ENCODE assay signal across 14 mouse cellular contexts in genomic region chr16:24399524-24399923, GRCm38 (mm10). TPM values are rescaled to one million over a fixed set of nuclear protein-coding genes. Genes with fewer than 3 reads are reported as not detected.
DNase-seq lines count a peak whose midpoint lies in the region; ATAC-seq and TF ChIP-seq lines count a peak whose summit lies in the region.
"Had no signal": no experiment of that assay in that cellular context is flagged by ENCODE, and none has a peak within 500 bp of the region (broad histone marks: within the 10 kb centered on the region; RNA-seq: fewer than 3 reads in every experiment).

No protein-coding gene starts in this region.

- DNase-seq in lung, embryonic 14.5 days, result peak; percentile 53
- no peak for DNase-seq in lung, adult 2 months
- DNase-seq in kidney, postnatal 14 days, result peak; percentile 64
- DNase-seq in limb, embryonic 10.5 days (ENCODE audit: low spot score), result no peak
- DNase-seq: adrenal gland, adult 8-10 months; cerebellum, postnatal 25 days; gastrocnemius, postnatal 10 days; left cerebral cortex, postnatal 4 days had no signal

- no peaks in the 10 kb centered on the region for H3K9me3 ChIP-seq in lung, embryonic 14.5 days (ENCODE audit: low read depth, low read length)
- no peaks in the 10 kb centered on the region for H3K9me3 ChIP-seq in lung, embryonic 16.5 days (ENCODE audit: control insufficient read depth, low read length)
- H3K9me3 ChIP-seq in limb, embryonic 10.5 days (replicated peaks), result no peaks in the 10 kb centered on the region
- H3K9me3 ChIP-seq in forebrain, embryonic 16.5 days (ENCODE audit: control insufficient read depth, low read length), result no peaks in the 10 kb centered on the region
- H3K9me3 ChIP-seq: forebrain, embryonic 13.5 days; heart, embryonic 15.5 days had no signal

- TF ChIP-seq POLR2A in lung, adult 2 months (IDR thresholded peaks at IDR 0.05; ENCODE audit: borderline replicate concordance, extremely low read depth, low read depth, low read length), result no peak

- peaks cover 12% of the 10 kb centered on the region; the same call in 1 of the 2 replicates for H3K36me3 ChIP-seq in lung, embryonic 14.5 days (ENCODE audit: insufficient read depth)
- H3K36me3 ChIP-seq in lung, embryonic 16.5 days (ENCODE audit: control insufficient read depth, insufficient read depth, low read length), result peaks cover 9% of the 10 kb centered on the region; the same call in 1 of the 2 replicates
- H3K36me3 ChIP-seq in limb, embryonic 10.5 days, result peaks cover 14% of the 10 kb centered on the region
- no peaks in the 10 kb centered on the region for H3K36me3 ChIP-seq in forebrain, embryonic 16.5 days (ENCODE audit: control insufficient read depth, insufficient read depth)

- ATAC-seq in lung, embryonic 14.5 days (ENCODE audit: insufficient read depth), result no peak
- peak; percentile 20; the same call in 1 of the 2 replicates for ATAC-seq in lung, embryonic 16.5 days (ENCODE audit: low read depth)
- no peak for ATAC-seq in CD4-positive, CD25-positive, alpha-beta regulatory T cell, adult 4 months
- ATAC-seq in forebrain, embryonic 16.5 days, result no peak
- ATAC-seq: forebrain, embryonic 13.5 days; inflammation-experienced regulatory T-cells, adult 6 months had no signal

- H3K4me3 ChIP-seq in lung, embryonic 14.5 days (ENCODE audit: low read depth, low read length), result no peak overlapping the region
- no peak overlapping the region for H3K4me3 ChIP-seq in lung, adult 2 months (replicated peaks; ENCODE audit: extremely low read depth, low read depth, low read length)
- no peak overlapping the region for H3K4me3 ChIP-seq in lung, embryonic 16.5 days (ENCODE audit: low read length)
- no peak overlapping the region for H3K4me3 ChIP-seq in limb, embryonic 10.5 days
- H3K4me3 ChIP-seq in forebrain, embryonic 16.5 days (replicated peaks; ENCODE audit: low read length), result no peak overlapping the region
- H3K4me3 ChIP-seq: forebrain, embryonic 13.5 days; heart, embryonic 15.5 days had no signal

- no peak for TF ChIP-seq CTCF in lung, embryonic 14.5 days (IDR thresholded peaks at IDR 0.05; ENCODE audit: low read depth)
- no peak for TF ChIP-seq CTCF in lung, adult 2 months (IDR thresholded peaks at IDR 0.05; ENCODE audit: insufficient read depth, low read length)

- no peak overlapping the region for H3K27ac ChIP-seq in lung, embryonic 14.5 days (ENCODE audit: low read depth)
- H3K27ac ChIP-seq in lung, embryonic 16.5 days (ENCODE audit: low read length), result peak overlapping the region; percentile 40; the same call in 1 of the 2 replicates
- H3K27ac ChIP-seq in limb, embryonic 10.5 days, result no peak overlapping the region
- no peak overlapping the region for H3K27ac ChIP-seq in forebrain, embryonic 16.5 days (ENCODE audit: low read length)
- H3K27ac ChIP-seq: forebrain, embryonic 13.5 days; heart, embryonic 15.5 days had no signal

- H3K4me1 ChIP-seq in lung, embryonic 14.5 days (ENCODE audit: insufficient read depth), result peaks cover 17% of the 10 kb centered on the region
- H3K4me1 ChIP-seq in lung, adult 2 months (ENCODE audit: control insufficient read depth, insufficient read depth, low read length), result peaks cover 14% of the 10 kb centered on the region
- H3K4me1 ChIP-seq in lung, embryonic 16.5 days (replicated peaks; ENCODE audit: control insufficient read depth, insufficient read depth, low read length), result peaks cover 45% of the 10 kb centered on the region
- H3K4me1 ChIP-seq in limb, embryonic 10.5 days, result peaks cover 38% of the 10 kb centered on the region
- peaks cover 7% of the 10 kb centered on the region for H3K4me1 ChIP-seq in forebrain, embryonic 16.5 days (replicated peaks; ENCODE audit: control insufficient read depth, insufficient read depth, low read length)

- 54% methylated on average over 5 of the region's 5 CpGs for WGBS in lung, embryonic 14.5 days
- WGBS in lung, adult 2 months, result 20% methylated on average over 5 of the region's 5 CpGs
- WGBS in lung, embryonic 16.5 days, result 39% methylated on average over 5 of the region's 5 CpGs
- WGBS in limb, embryonic 10.5 days, result 77% methylated on average over 5 of the region's 5 CpGs
- 77% methylated on average over 5 of the region's 5 CpGs for WGBS in forebrain, embryonic 16.5 days

- no peak overlapping the region for H3K4me2 ChIP-seq in lung, embryonic 14.5 days
- H3K4me2 ChIP-seq in lung, embryonic 16.5 days (ENCODE audit: low read depth, low read length), result no peak overlapping the region
- no peak overlapping the region for H3K4me2 ChIP-seq in forebrain, embryonic 16.5 days (ENCODE audit: low read length)
- H3K4me2 ChIP-seq: forebrain, embryonic 13.5 days; heart, embryonic 15.5 days had no signal

- no peak overlapping the region for H3K9ac ChIP-seq in lung, embryonic 14.5 days
- H3K9ac ChIP-seq in lung, embryonic 16.5 days (ENCODE audit: low read length), result no peak overlapping the region
- no peak overlapping the region for H3K9ac ChIP-seq in forebrain, embryonic 16.5 days (replicated peaks; ENCODE audit: low read depth, low read length)
- H3K9ac ChIP-seq: forebrain, embryonic 13.5 days; heart, embryonic 15.5 days had no signal

- H3K27me3 ChIP-seq in lung, embryonic 14.5 days (ENCODE audit: insufficient read depth, low read length), result no peaks in the 10 kb centered on the region
- H3K27me3 ChIP-seq in lung, embryonic 16.5 days (ENCODE audit: control insufficient read depth, insufficient read depth, low read depth, low read length), result no peaks in the 10 kb centered on the region
- no peaks in the 10 kb centered on the region for H3K27me3 ChIP-seq in limb, embryonic 10.5 days (ENCODE audit: low read depth, poor library complexity, severe bottlenecking)
- H3K27me3 ChIP-seq in forebrain, embryonic 16.5 days (replicated peaks; ENCODE audit: control insufficient read depth, insufficient read depth, low read length), result no peaks in the 10 kb centered on the region
- H3K27me3 ChIP-seq: forebrain, embryonic 13.5 days; heart, embryonic 15.5 days had no signal

RNA-seq across cellular contexts. Expression of gene Lpp, which starts 6.2 kb away (rescaled TPM):
- 72.4 and 79.9 TPM in 2 replicates for polyA plus RNA-seq in lung, embryonic 14.5 days (2014; fragmentation: Nextera tagmentation; extraction: Ambion mirVana)
- 17.6 and 18.7 TPM in 2 replicates for polyA plus RNA-seq in lung, adult 2 months (2012; rRNA removed)
- 73.5 and 76.8 TPM in 2 replicates for polyA plus RNA-seq in lung, embryonic 16.5 days (2015; fragmentation: Nextera tagmentation; extraction: Ambion mirVana)
- 10 to 100 TPM; 22.3 to 28.2 TPM for polyA plus RNA-seq in CD4-positive, CD25-positive, alpha-beta regulatory T cell, adult 4 months (2017; shearing (Covaris generic))
- polyA plus RNA-seq in limb, embryonic 10.5 days (2016; fragmentation: Nextera tagmentation; extraction: Ambion mirVana), result 38.6 and 45.3 TPM in 2 replicates
- polyA plus RNA-seq in forebrain, embryonic 16.5 days (2015; fragmentation: Nextera tagmentation; extraction: Ambion mirVana), result 10.5 and 12.2 TPM in 2 replicates

Comparison
In these comparisons a context has a peak if more than half of its experiments do, and no peak if none do; other contexts are left out.
1. DNase-seq: peak in lung, embryonic 14.5 days (single experiment) and kidney, postnatal 14 days (single experiment); none in lung, adult 2 months (single experiment) and limb, embryonic 10.5 days (single experiment).